Mouse (Mus musculus) lung, embryonic 14.5 days (tissue): ENCODE data around the gene Pcbp3. TPM values are rescaled to one million over a fixed set of nuclear protein-coding genes. Genes with fewer than 3 reads are reported as not detected.
A peak's percentile ranks its signal among the peaks of the same experiment; 100 is the strongest.

Source experiments
- ATAC-seq: fragments of 200-750 bp; cut with Nextera tagmentation; 2 replicates; pipeline ENCODE4 v1.8.0; 2017; ENCODE audit warnings: mild to moderate bottlenecking, moderate TSS enrichment, moderate library complexity; ENCODE audit not compliant: insufficient read depth
- DNase-seq: peaks from one replicate; pipeline ENCODE4 v3.0.0-alpha.2; 2015
- H3K27ac ChIP-seq: fragments of 300-500 bp; sonication (generic); 2 replicates; pipeline ENCODE4 v1.5.1; 2014; ENCODE audit warnings: low read depth, mild to moderate bottlenecking, moderate library complexity
- H3K27me3 ChIP-seq: fragments of 300-500 bp; sonication (generic); 2 replicates; pipeline ENCODE4 v1.6.1; 2014; ENCODE audit warnings: low read length, control low read depth; ENCODE audit not compliant: insufficient read depth
- H3K36me3 ChIP-seq: fragments of 300-500 bp; sonication (generic); 2 replicates; pipeline ENCODE4 v1.6.1; 2014; ENCODE audit warnings: control low read depth; ENCODE audit not compliant: insufficient read depth
- H3K4me1 ChIP-seq: fragments of 300-500 bp; sonication (generic); 2 replicates; pipeline ENCODE4 v1.6.1; 2014; ENCODE audit warnings: antibody characterized with exemption, control low read depth; ENCODE audit not compliant: insufficient read depth
- H3K4me2 ChIP-seq: fragments of 300-500 bp; sonication (generic); 2 replicates; pipeline ENCODE4 v1.6.1; 2014; ENCODE audit warnings: mild to moderate bottlenecking
- H3K4me3 ChIP-seq: fragments of 300-500 bp; sonication (generic); 2 replicates; pipeline ENCODE4 v1.5.1; 2014; ENCODE audit warnings: low read depth, low read length
- H3K9ac ChIP-seq: fragments of 300-500 bp; sonication (generic); 2 replicates; pipeline ENCODE4 v1.6.1; 2014
- H3K9me3 ChIP-seq: fragments of 300-500 bp; sonication (generic); 2 replicates; pipeline ENCODE4 v1.6.1; 2016; ENCODE audit warnings: low read depth, low read length, control low read depth
- CTCF ChIP-seq: IDR thresholded peaks from 2 replicates; pipeline ENCODE4 v1.5.1; 2016; ENCODE audit warnings: antibody characterized with exemption, low read depth
- WGBS: fragments of 180-500 bp; shearing (Covaris S2); extraction: QIAGEN DNeasy Blood & Tissue Kit; methylation state at CpG from one replicate; pipeline ENCODE4 v1.1.7; 2014; 5-methylcytosine and 5-hydroxymethylcytosine counted together
- polyA plus RNA-seq: library from polyadenylated mRNA; unstranded; fragments of >200 nt; fragmentation: Nextera tagmentation; extraction: Ambion mirVana; gene quantifications from 2 replicates; pipeline ENCODE4 v1.2.1, GENCODE M21; 2014

Pcbp3 gene
- polyA plus RNA-seq, 1 experiment from 2014 or later, result 15.9 TPM

- Histone ChIP-seq H3K4me2 (no peak overlapping the region), H3K9me3 (no peaks in the 10 kb centered on the region), H3K27ac (no peak overlapping the region), H3K4me1 (no peaks in the 10 kb centered on the region), H3K4me3 (no peak overlapping the region), H3K27me3 (no peaks in the 10 kb centered on the region), H3K9ac (no peak overlapping the region), H3K36me3 (no peaks in the 10 kb centered on the region)
- WGBS, result 71% methylated on average over 4 of the region's 4 CpGs
- ATAC-seq, result no peak
- no peak for TF ChIP-seq CTCF
- no peak for DNase-seq
Observed at GRCm38 (mm10) chr10:76815481-76815880, 146.2 kb downstream of the Pcbp3 start.

GRCm38 (mm10) chr10:76814811-76815210 lies 146.9 kb downstream of the Pcbp3 start:
- Histone ChIP-seq H3K4me3 (no peak overlapping the region), H3K36me3 (no peaks in the 10 kb centered on the region), H3K4me1 (no peaks in the 10 kb centered on the region), H3K4me2 (no peak overlapping the region), H3K9me3 (no peaks in the 10 kb centered on the region), H3K9ac (no peak overlapping the region), H3K27me3 (no peaks in the 10 kb centered on the region), H3K27ac (no peak overlapping the region)
- DNase-seq (peak; percentile 17), ATAC-seq (no peak)
- no peak for TF ChIP-seq CTCF
- WGBS, result 74% methylated on average over 8 of the region's 8 CpGs

DNA sequence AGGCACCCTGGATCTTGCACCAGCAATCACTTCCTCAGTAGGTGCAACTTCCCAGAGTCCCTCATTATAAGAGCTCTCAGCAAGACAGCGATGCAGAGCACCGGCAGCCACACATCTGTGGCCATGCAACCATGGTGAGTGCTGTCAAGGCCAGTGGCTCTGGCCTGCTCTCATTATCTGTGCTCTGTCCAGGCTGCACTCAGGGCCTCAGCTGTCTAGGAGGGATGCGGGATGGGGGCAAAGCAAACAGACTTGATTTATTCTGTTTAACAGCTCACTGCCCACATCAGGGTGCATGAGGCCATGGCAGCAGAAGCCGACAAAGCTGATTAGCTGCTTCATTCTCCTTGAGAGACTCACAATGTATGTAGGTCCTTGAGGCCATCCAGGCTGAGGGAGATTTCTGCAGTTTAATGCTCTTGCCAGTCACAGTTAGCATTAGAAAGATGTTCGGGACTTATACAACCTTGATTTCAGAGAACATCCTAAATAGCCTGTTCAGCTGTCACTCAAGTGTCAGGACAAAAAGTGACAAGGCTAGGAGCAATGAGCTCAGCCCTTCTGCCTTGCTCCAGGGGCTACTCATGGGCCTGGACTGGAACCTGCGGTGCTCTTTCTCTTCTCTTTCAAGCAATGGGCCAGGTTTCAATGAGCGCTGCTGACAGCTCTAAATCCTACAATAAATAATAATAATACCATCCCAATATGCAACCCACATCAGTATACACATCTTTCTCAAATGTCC lies 151.6 kb downstream of the Pcbp3 start:
- no peak for DNase-seq

DNA sequence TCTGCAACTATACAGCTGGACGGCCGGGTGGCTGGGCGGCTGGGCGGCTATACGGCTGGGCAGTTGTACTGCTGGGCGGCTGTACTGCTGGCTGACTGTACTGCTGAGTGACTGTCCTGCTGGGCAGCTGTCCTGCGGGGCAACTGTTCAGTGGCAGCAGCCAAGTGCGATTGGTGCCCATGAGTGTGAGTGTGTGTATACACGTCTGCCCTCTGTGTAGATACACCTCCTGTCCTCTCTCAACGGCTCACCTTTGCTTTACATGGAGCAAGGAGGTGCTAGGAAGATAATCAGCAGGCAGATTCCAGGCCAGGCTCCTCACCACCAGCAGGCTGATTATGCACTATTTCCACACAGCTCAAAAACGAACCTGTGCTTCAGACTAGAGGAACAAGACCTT lies 152.2 kb downstream of the Pcbp3 start:
- H3K36me3 ChIP-seq, result no peaks in the 10 kb centered on the region
- H3K9me3 ChIP-seq, result no peaks in the 10 kb centered on the region
- ATAC-seq (no peak), DNase-seq (no peak)
- no peaks in the 10 kb centered on the region for H3K4me1 ChIP-seq
- no peak overlapping the region for H3K9ac ChIP-seq
- no peak overlapping the region for H3K4me2 ChIP-seq
- TF ChIP-seq CTCF, result no peak
- no peak overlapping the region for H3K4me3 ChIP-seq
- no peak overlapping the region for H3K27ac ChIP-seq
- H3K27me3 ChIP-seq, result no peaks in the 10 kb centered on the region
- WGBS, result 82% methylated on average over 11 of the region's 11 CpGs

More for the DNA sequence above, 151.6 kb downstream of the Pcbp3 start:
- no peak overlapping the region for H3K4me3 ChIP-seq
- no peak overlapping the region for H3K4me2 ChIP-seq
- no peak for ATAC-seq
- H3K9ac ChIP-seq, result no peak overlapping the region
- no peaks in the 10 kb centered on the region for H3K4me1 ChIP-seq
- no peak for TF ChIP-seq CTCF
- 66% methylated on average over 7 of the region's 7 CpGs for WGBS
- H3K27ac ChIP-seq, result no peak overlapping the region
- H3K36me3 ChIP-seq, result no peaks in the 10 kb centered on the region
- H3K27me3 ChIP-seq, result no peaks in the 10 kb centered on the region
- no peaks in the 10 kb centered on the region for H3K9me3 ChIP-seq

DNA sequence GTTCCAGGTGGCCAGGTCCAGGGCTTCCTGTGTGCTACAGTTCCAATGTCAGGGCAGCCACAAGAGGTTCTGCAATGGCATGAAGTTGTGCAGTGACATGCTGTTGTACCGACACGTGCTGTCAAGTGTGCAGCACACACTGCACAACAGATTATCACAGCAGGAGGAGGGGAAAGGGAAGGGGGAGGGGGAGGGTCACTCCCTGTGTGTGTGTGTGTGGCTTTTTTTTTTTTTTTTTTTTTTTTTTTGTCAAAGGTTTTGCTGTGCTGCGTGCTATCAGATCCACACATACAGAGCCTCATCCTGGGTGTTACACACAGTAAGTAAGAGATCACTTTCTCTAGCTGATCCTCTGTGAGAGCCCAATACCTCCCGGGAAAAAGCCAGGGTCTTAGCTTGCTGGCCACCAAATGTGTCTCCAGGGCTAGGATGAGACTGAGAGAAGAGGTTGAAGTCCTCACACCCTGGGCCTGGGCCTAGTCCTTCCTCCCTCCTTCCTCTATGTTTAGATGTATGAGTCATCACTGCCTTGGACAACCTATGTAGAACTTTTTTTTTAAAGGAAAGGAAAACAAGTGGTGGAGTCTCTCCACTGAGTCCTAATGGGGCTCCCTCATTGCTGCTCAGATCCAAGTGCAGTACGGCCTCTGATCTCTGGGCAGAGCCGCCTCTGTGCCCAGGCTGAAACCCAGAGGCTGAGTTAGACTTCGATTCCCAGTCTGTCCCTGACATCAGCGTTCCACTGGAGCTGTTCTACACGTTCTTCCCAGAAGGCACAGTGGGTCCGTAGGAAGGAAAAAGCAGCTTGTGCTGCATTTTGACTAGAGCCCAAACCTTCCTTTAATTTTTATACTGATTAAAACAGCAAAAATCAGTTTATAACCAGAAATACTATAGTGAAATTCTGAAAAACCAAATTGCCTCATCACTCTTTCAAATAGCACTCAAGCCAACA lies 153.0 kb downstream of the Pcbp3 start:
- DNase-seq (no peak), ATAC-seq (no peak)
- 79% methylated on average over 10 of the region's 10 CpGs for WGBS
- Histone ChIP-seq H3K27me3 (no peaks in the 10 kb centered on the region), H3K36me3 (no peaks in the 10 kb centered on the region), H3K4me1 (no peaks in the 10 kb centered on the region), H3K9me3 (no peaks in the 10 kb centered on the region), H3K9ac (no peak overlapping the region), H3K4me2 (no peak overlapping the region), H3K27ac (no peak overlapping the region), H3K4me3 (no peak overlapping the region)
- TF ChIP-seq CTCF, result no peak

GRCm38 (mm10) chr10:76802500-76802885 lies 159.2 kb downstream of the Pcbp3 start:
- H3K36me3 ChIP-seq, result 0 out of 2 replicates have a peak, but pooled peaks cover under 1% of the 10 kb centered on the region
- H3K4me3 ChIP-seq, result no peak overlapping the region
- ATAC-seq, result no peak
- TF ChIP-seq CTCF, result no peak
- H3K4me2 ChIP-seq, result no peak overlapping the region
- H3K9me3 ChIP-seq, result no peaks in the 10 kb centered on the region
- no peak for DNase-seq
- H3K27me3 ChIP-seq, result no peaks in the 10 kb centered on the region
- no peak overlapping the region for H3K27ac ChIP-seq
- no peak overlapping the region for H3K9ac ChIP-seq
- H3K4me1 ChIP-seq, result no peaks in the 10 kb centered on the region
- WGBS, result 83% methylated on average over 4 of the region's 4 CpGs
